18 mouse cellular contexts compared by ENCODE assay signal in genomic region chr6:61177476-61177875, GRCm38 (mm10). TPM values are rescaled to one million over a fixed set of nuclear protein-coding genes. Genes with fewer than 3 reads are reported as not detected.
DNase-seq lines count a peak whose midpoint lies in the region; ATAC-seq and TF ChIP-seq lines count a peak whose summit lies in the region.
"Had no signal": no experiment of that assay in that cellular context is flagged by ENCODE, and none has a peak within 500 bp of the region (broad histone marks: within the 10 kb centered on the region; RNA-seq: fewer than 3 reads in every experiment).

No protein-coding gene starts in this region.

- no peak overlapping the region; the same call in 1 of the 2 replicates for H3K27ac ChIP-seq in forebrain, embryonic 14.5 days (ENCODE audit: low read depth, low read length)
- H3K27ac ChIP-seq in forebrain, embryonic 12.5 days: no peak overlapping the region
- H3K27ac ChIP-seq in layer of hippocampus, adult 2 months: peak overlapping the region; percentile 8; the same call in 1 of the 2 replicates
- H3K27ac ChIP-seq in forebrain, embryonic 16.5 days (ENCODE audit: low read length): peak overlapping the region; percentile 43; the same call in 1 of the 2 replicates
- H3K27ac ChIP-seq: embryonic facial prominence, embryonic 10.5 days; embryonic facial prominence, embryonic 12.5 days had no signal

- peak; percentile 89 for DNase-seq in forebrain, embryonic 14.5 days (ENCODE audit: low spot score)
- no peak for DNase-seq in layer of hippocampus, adult 2 months (ENCODE audit: low spot score in 2 of 2)
- DNase-seq in layer of hippocampus, postnatal 25 days (ENCODE audit: extremely low spot score in 1 of 2, low spot score in 1 of 2): no peak
- peak; percentile 92 for DNase-seq in brain, embryonic 14.5 days (ENCODE audit: low read depth)
- DNase-seq in kidney, postnatal 25 days: no peak
- no peak for DNase-seq in retina, postnatal 1 day
- DNase-seq: adrenal gland, adult 2 months; adrenal gland, postnatal 10 days; adrenal gland, postnatal 25 days; cerebellum, adult 11-12 months; cerebellum, adult 2 months; cerebellum, adult 9-10 months; cerebellum, postnatal 25 days had no signal

- H3K9ac ChIP-seq in forebrain, embryonic 14.5 days (ENCODE audit: low read length): no peak overlapping the region
- no peak overlapping the region for H3K9ac ChIP-seq in forebrain, embryonic 12.5 days
- no peak overlapping the region for H3K9ac ChIP-seq in forebrain, embryonic 16.5 days (replicated peaks; ENCODE audit: low read depth, low read length)
- H3K9ac ChIP-seq: embryonic facial prominence, embryonic 12.5 days had no signal

- no peak for TF ChIP-seq CTCF in layer of hippocampus, adult 2 months (conservative IDR thresholded peaks at IDR 0.05)
- TF ChIP-seq CTCF in brain, embryonic 14.5 days (IDR thresholded peaks at IDR 0.05; ENCODE audit: borderline replicate concordance, extremely low read depth, insufficient read depth, insufficient read length): no peak

- H3K4me1 ChIP-seq in forebrain, embryonic 14.5 days (ENCODE audit: control insufficient read depth, insufficient read depth, low read length): peaks cover 15% of the 10 kb centered on the region; the same call in 1 of the 2 replicates
- no peaks in the 10 kb centered on the region; the same call in 1 of the 2 replicates for H3K4me1 ChIP-seq in forebrain, embryonic 12.5 days
- H3K4me1 ChIP-seq in forebrain, embryonic 16.5 days (replicated peaks; ENCODE audit: control insufficient read depth, insufficient read depth, low read length): peaks cover 21% of the 10 kb centered on the region

- ATAC-seq in forebrain, embryonic 14.5 days: 0 out of 2 replicates have a peak, but pooled peaks have one; percentile 11
- no peak for ATAC-seq in forebrain, embryonic 12.5 days (ENCODE audit: low FRiP score)
- 0 out of 2 replicates have a peak, but pooled peaks have one; percentile 6 for ATAC-seq in forebrain, embryonic 16.5 days

- no peaks in the 10 kb centered on the region for H3K9me3 ChIP-seq in forebrain, embryonic 14.5 days (replicated peaks; ENCODE audit: control insufficient read depth, low read length)
- no peaks in the 10 kb centered on the region for H3K9me3 ChIP-seq in forebrain, embryonic 12.5 days
- H3K9me3 ChIP-seq in forebrain, embryonic 16.5 days (ENCODE audit: control insufficient read depth, low read length): no peaks in the 10 kb centered on the region
- H3K9me3 ChIP-seq: embryonic facial prominence, embryonic 10.5 days; embryonic facial prominence, embryonic 12.5 days had no signal

- TF ChIP-seq POLR2A in brain, embryonic 14.5 days (IDR thresholded peaks at IDR 0.05; ENCODE audit: borderline replicate concordance, extremely low read depth, insufficient read depth, insufficient read length, poor library complexity, severe bottlenecking): no peak

- H3K4me3 ChIP-seq in forebrain, embryonic 14.5 days (ENCODE audit: low read depth, low read length): no peak overlapping the region
- H3K4me3 ChIP-seq in forebrain, embryonic 12.5 days (replicated peaks): no peak overlapping the region
- H3K4me3 ChIP-seq in layer of hippocampus, adult 2 months: no peak overlapping the region
- no peak overlapping the region for H3K4me3 ChIP-seq in forebrain, embryonic 16.5 days (replicated peaks; ENCODE audit: low read length)
- H3K4me3 ChIP-seq: embryonic facial prominence, embryonic 10.5 days; embryonic facial prominence, embryonic 12.5 days had no signal

- peak overlapping the region; percentile 28 for H3K4me2 ChIP-seq in forebrain, embryonic 14.5 days (ENCODE audit: low read length)
- H3K4me2 ChIP-seq in forebrain, embryonic 12.5 days: no peak overlapping the region
- no peak overlapping the region; the same call in 1 of the 2 replicates for H3K4me2 ChIP-seq in forebrain, embryonic 16.5 days (ENCODE audit: low read length)
- H3K4me2 ChIP-seq: embryonic facial prominence, embryonic 12.5 days had no signal

- no peaks in the 10 kb centered on the region for H3K27me3 ChIP-seq in forebrain, embryonic 14.5 days (replicated peaks; ENCODE audit: control insufficient read depth, insufficient read depth, low read length)
- H3K27me3 ChIP-seq in forebrain, embryonic 12.5 days: peaks cover 4% of the 10 kb centered on the region; the same call in 1 of the 2 replicates
- no peaks in the 10 kb centered on the region for H3K27me3 ChIP-seq in forebrain, embryonic 16.5 days (replicated peaks; ENCODE audit: control insufficient read depth, insufficient read depth, low read length)

- WGBS in forebrain, embryonic 14.5 days: 40% methylated on average over 7 of the region's 7 CpGs
- 58% methylated on average over 7 of the region's 7 CpGs for WGBS in forebrain, embryonic 12.5 days
- WGBS in forebrain, embryonic 16.5 days: 25% methylated on average over 7 of the region's 7 CpGs

- H3K36me3 ChIP-seq in forebrain, embryonic 14.5 days (ENCODE audit: control insufficient read depth, insufficient read depth, low read length): no peaks in the 10 kb centered on the region
- no peaks in the 10 kb centered on the region for H3K36me3 ChIP-seq in forebrain, embryonic 12.5 days (replicated peaks)
- H3K36me3 ChIP-seq in forebrain, embryonic 16.5 days (ENCODE audit: control insufficient read depth, insufficient read depth): no peaks in the 10 kb centered on the region
- H3K36me3 ChIP-seq: embryonic facial prominence, embryonic 10.5 days; embryonic facial prominence, embryonic 12.5 days had no signal

RNA-seq across cellular contexts. Expression of gene Ccser1, which starts 2.6 kb away (rescaled TPM):
- 16.9 and 18.3 TPM in 2 replicates for polyA plus RNA-seq in forebrain, embryonic 14.5 days (2014; fragmentation: Nextera tagmentation; extraction: Ambion mirVana)
- polyA plus RNA-seq in forebrain, embryonic 12.5 days (2016; fragmentation: Nextera tagmentation; extraction: Ambion mirVana): 17.3 and 23.5 TPM in 2 replicates
- total RNA-seq in layer of hippocampus, adult 2 months (2021): 10 to 100 TPM; 36.9 to 45.1 TPM
- total RNA-seq in layer of hippocampus, postnatal 25 days (2021): 10 to 100 TPM; 28.9 to 41.0 TPM
- polyA plus RNA-seq in brain, embryonic 14.5 days (2012; rRNA removed): 20.3 and 26.2 TPM in 2 replicates
- 20.4 and 26.2 TPM in 2 replicates for polyA plus RNA-seq in forebrain, embryonic 16.5 days (2015; fragmentation: Nextera tagmentation; extraction: Ambion mirVana)
- total RNA-seq: MEL had no signal

Comparison
In these comparisons a context has a peak if more than half of its experiments do, and no peak if none do; other contexts are left out.
1. H3K27ac ChIP-seq: peak in layer of hippocampus, adult 2 months (single experiment) and forebrain, embryonic 16.5 days (single experiment); none in forebrain, embryonic 14.5 days (single experiment) and forebrain, embryonic 12.5 days (single experiment).
2. DNase-seq: peak in forebrain, embryonic 14.5 days (single experiment) and brain, embryonic 14.5 days (single experiment); none in layer of hippocampus, adult 2 months (0 of 2), layer of hippocampus, postnatal 25 days (0 of 2), kidney, postnatal 25 days (0 of 2) and retina, postnatal 1 day (single experiment).